In genomic region chr3:58636406-58637295, GRCm38 (mm10) we compare ENCODE assay signal across 8 mouse cellular contexts. TPM values are rescaled to one million over a fixed set of nuclear protein-coding genes. Genes with fewer than 3 reads are reported as not detected.
DNase-seq lines count a peak whose midpoint lies in the region; ATAC-seq and TF ChIP-seq lines count a peak whose summit lies in the region.

Gene Erich6 (minus strand): TSS chr3:58637207.

- no peak for ATAC-seq in erythroblast, adult 5-6 weeks (replicated peaks; ENCODE audit: low FRiP score, poor library complexity, severe bottlenecking)
- ATAC-seq in midbrain, embryonic 15.5 days (replicated peaks): peak; percentile 91
- peak; percentile 42; the same call in 1 of the 2 replicates for ATAC-seq in stomach, postnatal 0 days (ENCODE audit: low FRiP score, low TSS enrichment)

- peak within 1 kb of the TSS; percentile 90 for H3K4me2 ChIP-seq in midbrain, embryonic 15.5 days
- peak within 1 kb of the TSS; percentile 94 for H3K4me2 ChIP-seq in stomach, postnatal 0 days (replicated peaks; ENCODE audit: low read depth)

- peak; percentile 59 to 60 for DNase-seq in cerebellum, postnatal 10 days
- peak; percentile 23 for DNase-seq in gastrocnemius, postnatal 10 days
- peak; percentile 45 for DNase-seq in kidney, adult 11 months
- peak; percentile 36 for DNase-seq in liver
- DNase-seq in stomach, postnatal 0 days (ENCODE audit: low spot score): peak; percentile 32

- no peak for TF ChIP-seq EP300 in stomach, postnatal 0 days (optimal IDR thresholded peaks at IDR 0.05)

- H3K27ac ChIP-seq in midbrain, embryonic 15.5 days: peak within 1 kb of the TSS; percentile 61; the same call in 1 of the 2 replicates
- H3K27ac ChIP-seq in stomach, postnatal 0 days (replicated peaks): no peak within 1 kb of the TSS

- no peaks in the 10 kb centered on the region for H3K36me3 ChIP-seq in erythroblast, embryonic 14.5 days (ENCODE audit: control insufficient read depth)
- H3K36me3 ChIP-seq in midbrain, embryonic 15.5 days (replicated peaks): no peaks in the 10 kb centered on the region
- H3K36me3 ChIP-seq in stomach, postnatal 0 days (ENCODE audit: control insufficient read depth, insufficient read depth, low read length): no peaks in the 10 kb centered on the region

- peak within 1 kb of the TSS; percentile 41 for H3K4me3 ChIP-seq in erythroblast, embryonic 14.5 days (replicated peaks)
- peak within 1 kb of the TSS; percentile 50 for H3K4me3 ChIP-seq in midbrain, embryonic 15.5 days
- peak within 1 kb of the TSS; percentile 48 for H3K4me3 ChIP-seq in stomach, postnatal 0 days (ENCODE audit: low read depth, low read length)

- H3K27me3 ChIP-seq in erythroblast, embryonic 14.5 days (ENCODE audit: control insufficient read depth): peaks cover 10% of the 10 kb centered on the region
- H3K27me3 ChIP-seq in midbrain, embryonic 15.5 days (replicated peaks): no peaks in the 10 kb centered on the region
- H3K27me3 ChIP-seq in stomach, postnatal 0 days (ENCODE audit: control insufficient read depth, insufficient read depth, low read length): no peaks in the 10 kb centered on the region

- peaks cover 8% of the 10 kb centered on the region for H3K4me1 ChIP-seq in erythroblast, embryonic 14.5 days (ENCODE audit: control insufficient read depth)
- H3K4me1 ChIP-seq in midbrain, embryonic 15.5 days: peaks cover 13% of the 10 kb centered on the region
- no peaks in the 10 kb centered on the region for H3K4me1 ChIP-seq in stomach, postnatal 0 days (replicated peaks; ENCODE audit: control insufficient read depth, insufficient read depth)

- under 1% methylated on average over 34 of the region's 34 CpGs for WGBS in midbrain, embryonic 15.5 days
- WGBS in stomach, postnatal 0 days: 0% methylated on average over 34 of the region's 34 CpGs

- no peak for TF ChIP-seq CTCF in stomach, postnatal 0 days (IDR thresholded peaks at IDR 0.05; ENCODE audit: low read depth)

- H3K9me3 ChIP-seq in erythroblast, embryonic 14.5 days (ENCODE audit: control insufficient read depth, low read length): no peaks in the 10 kb centered on the region
- no peaks in the 10 kb centered on the region for H3K9me3 ChIP-seq in midbrain, embryonic 15.5 days
- no peaks in the 10 kb centered on the region for H3K9me3 ChIP-seq in stomach, postnatal 0 days (ENCODE audit: control insufficient read depth, low read length)

- H3K9ac ChIP-seq in midbrain, embryonic 15.5 days: peak within 1 kb of the TSS; percentile 55
- H3K9ac ChIP-seq in stomach, postnatal 0 days (ENCODE audit: low read length): peak within 1 kb of the TSS; percentile 47; the same call in 1 of the 2 replicates

RNA-seq across cellular contexts. Expression of gene Erich6, which starts in this region (rescaled TPM):
- polyA plus RNA-seq in erythroblast, embryonic 14.5 days (2012): not detected in 2 replicates
- not detected in 2 replicates for total RNA-seq in erythroblast, adult 5-6 weeks (2015; ENCODE audit: low replicate concordance)
- not detected in 2 replicates for total RNA-seq in erythroblast, adult 5-6 weeks (2017; ENCODE audit: low replicate concordance)
- under 1 TPM in 1 of 2 experiments, not detected in 1; 0.23 TPM for total RNA-seq in gastrocnemius, postnatal 10 days (2021)
- polyA plus RNA-seq in midbrain, embryonic 15.5 days (2015; fragmentation: Nextera tagmentation; extraction: Ambion mirVana): 0.29 and 0.30 TPM in 2 replicates
- polyA plus RNA-seq in stomach, postnatal 0 days (2015; fragmentation: Nextera tagmentation; extraction: Ambion mirVana): 0.04 and 0.10 TPM in 2 replicates

Comparison
In these comparisons a context has a peak if more than half of its experiments do, and no peak if none do; other contexts are left out.
1. Peak in DNase-seq in gastrocnemius, postnatal 10 days; RNA of the gene not detected or under 1 TPM.
2. Peak in ATAC-seq, H3K4me3 ChIP-seq, H3K27ac ChIP-seq, H3K9ac ChIP-seq and H3K4me2 ChIP-seq in midbrain, embryonic 15.5 days; RNA of the gene not detected or under 1 TPM.
3. Peak in DNase-seq, ATAC-seq, H3K4me3 ChIP-seq, H3K9ac ChIP-seq and H3K4me2 ChIP-seq in stomach, postnatal 0 days; RNA of the gene not detected or under 1 TPM.